Mouse (Mus musculus): ENCODE results near the gene Mtch2. TPM values are rescaled to one million over a fixed set of nuclear protein-coding genes. Genes with fewer than 3 reads are reported as not detected.
"Not testable (repeated sequence)": the region's sequence is repeated elsewhere in the genome, so short reads cannot be mapped to it uniquely, and the experiment has no call there.

Mtch2 gene
- polyA plus RNA-seq, 1 experiment from 2014 or later: 227 TPM

- Histone ChIP-seq H3K9me3 (ENCODE audit: control insufficient read depth, low read length) (no peaks in the 10 kb centered on the region), H3K4me3 (ENCODE audit: low read depth, low read length) (peak overlapping the region; percentile 55; the same call in 1 of the 2 replicates), H3K27ac (replicated peaks; ENCODE audit: low read depth, low read length) (no peak overlapping the region), H3K9ac (ENCODE audit: low read length) (no peak overlapping the region), H3K4me1 (ENCODE audit: control insufficient read depth, insufficient read depth, low read length) (peaks cover 3% of the 10 kb centered on the region), H3K4me2 (ENCODE audit: low read depth, severe bottlenecking) (peak overlapping the region; percentile 95), H3K27me3 (ENCODE audit: control insufficient read depth, insufficient read depth, low read length) (peaks cover 52% of the 10 kb centered on the region), H3K36me3 (ENCODE audit: control insufficient read depth, insufficient read depth, low read length) (no peaks in the 10 kb centered on the region)
- DNase-seq (ENCODE audit: low spot score): no peak
- no peak for ATAC-seq (ENCODE audit: insufficient number of reproducible peaks, low FRiP score, low TSS enrichment, low read depth)
- WGBS: 44% methylated on average over 6 of the region's 6 CpGs
Measured at GRCm38 (mm10) chr2:90886436-90886835, 39.5 kb downstream of the Mtch2 start.

GRCm38 (mm10) chr2:90887627-90888026 lies 40.7 kb downstream of the Mtch2 start:
- Histone ChIP-seq H3K4me1 (ENCODE audit: control insufficient read depth, insufficient read depth, low read length) (peaks cover 3% of the 10 kb centered on the region), H3K9ac (ENCODE audit: low read length) (no peak overlapping the region), H3K4me2 (ENCODE audit: low read depth, severe bottlenecking) (no peak overlapping the region), H3K27ac (replicated peaks; ENCODE audit: low read depth, low read length) (no peak overlapping the region), H3K36me3 (ENCODE audit: control insufficient read depth, insufficient read depth, low read length) (no peaks in the 10 kb centered on the region), H3K4me3 (ENCODE audit: low read depth, low read length) (no peak overlapping the region), H3K27me3 (ENCODE audit: control insufficient read depth, insufficient read depth, low read length) (peaks cover 52% of the 10 kb centered on the region), H3K9me3 (ENCODE audit: control insufficient read depth, low read length) (no peaks in the 10 kb centered on the region)
- WGBS: 72% methylated on average over 5 of the region's 5 CpGs
- DNase-seq (ENCODE audit: low spot score) (no peak), ATAC-seq (ENCODE audit: insufficient number of reproducible peaks, low FRiP score, low TSS enrichment, low read depth) (no peak)

GRCm38 (mm10) chr2:90889550-90890548 lies 42.9 kb downstream of the Mtch2 start:
- peak; percentile 75 for DNase-seq (ENCODE audit: low spot score)

GRCm38 (mm10) chr2:90893673-90894298 lies 46.8 kb downstream of the Mtch2 start:
- Histone ChIP-seq H3K27ac (replicated peaks; ENCODE audit: low read depth, low read length) (no peak overlapping the region), H3K9me3 (ENCODE audit: control insufficient read depth, low read length) (no peaks in the 10 kb centered on the region), H3K4me2 (ENCODE audit: low read depth, severe bottlenecking) (no peak overlapping the region), H3K4me3 (ENCODE audit: low read depth, low read length) (no peak overlapping the region), H3K4me1 (ENCODE audit: control insufficient read depth, insufficient read depth, low read length) (no peaks in the 10 kb centered on the region), H3K9ac (ENCODE audit: low read length) (no peak overlapping the region), H3K36me3 (ENCODE audit: control insufficient read depth, insufficient read depth, low read length) (peaks cover 8% of the 10 kb centered on the region), H3K27me3 (ENCODE audit: control insufficient read depth, insufficient read depth, low read length) (peaks cover 10% of the 10 kb centered on the region)
- no peak for ATAC-seq (ENCODE audit: insufficient number of reproducible peaks, low FRiP score, low TSS enrichment, low read depth)
- 95% methylated on average over 6 of the region's 6 CpGs for WGBS
- DNase-seq (ENCODE audit: low spot score): no peak

More at GRCm38 (mm10) chr2:90889550-90890548, 42.9 kb downstream of the Mtch2 start:
- H3K27ac ChIP-seq (replicated peaks; ENCODE audit: low read depth, low read length): no peak overlapping the region
- H3K4me1 ChIP-seq (ENCODE audit: control insufficient read depth, insufficient read depth, low read length): peaks cover 3% of the 10 kb centered on the region
- peak; percentile 75 for ATAC-seq (ENCODE audit: insufficient number of reproducible peaks, low FRiP score, low TSS enrichment, low read depth)
- peak overlapping the region; percentile 63 for H3K9ac ChIP-seq (ENCODE audit: low read length)
- peaks cover 2% of the 10 kb centered on the region for H3K36me3 ChIP-seq (ENCODE audit: control insufficient read depth, insufficient read depth, low read length)
- peak overlapping the region; percentile 73 for H3K4me2 ChIP-seq (ENCODE audit: low read depth, severe bottlenecking)
- H3K4me3 ChIP-seq (ENCODE audit: low read depth, low read length): peak overlapping the region; percentile 45
- no peaks in the 10 kb centered on the region for H3K9me3 ChIP-seq (ENCODE audit: control insufficient read depth, low read length)
- peaks cover 48% of the 10 kb centered on the region for H3K27me3 ChIP-seq (ENCODE audit: control insufficient read depth, insufficient read depth, low read length)
- 3% methylated on average over 130 of the region's 133 CpGs for WGBS

- H3K9ac ChIP-seq (ENCODE audit: low read length); H3K4me2 ChIP-seq (ENCODE audit: low read depth, severe bottlenecking); H3K36me3 ChIP-seq (ENCODE audit: control insufficient read depth, insufficient read depth, low read length); H3K9me3 ChIP-seq (ENCODE audit: control insufficient read depth, low read length); DNase-seq (ENCODE audit: low spot score); ATAC-seq (ENCODE audit: insufficient number of reproducible peaks, low FRiP score, low TSS enrichment, low read depth); H3K27ac ChIP-seq (replicated peaks; ENCODE audit: low read depth, low read length); H3K4me1 ChIP-seq (ENCODE audit: control insufficient read depth, insufficient read depth, low read length); H3K4me3 ChIP-seq (ENCODE audit: low read depth, low read length); H3K27me3 ChIP-seq (ENCODE audit: control insufficient read depth, insufficient read depth, low read length): not testable (repeated sequence)
- WGBS: 92% methylated on average over 3 of the region's 3 CpGs
Measured at GRCm38 (mm10) chr2:90894299-90894677, 47.3 kb downstream of the Mtch2 start.

GRCm38 (mm10) chr2:90903398-90903797 lies 56.4 kb downstream of the Mtch2 start:
- DNase-seq (ENCODE audit: low spot score) (no peak), ATAC-seq (ENCODE audit: insufficient number of reproducible peaks, low FRiP score, low TSS enrichment, low read depth) (no peak)
- Histone ChIP-seq H3K4me2 (ENCODE audit: low read depth, severe bottlenecking) (peak overlapping the region; percentile 68), H3K27ac (replicated peaks; ENCODE audit: low read depth, low read length) (no peak overlapping the region; the same call in 1 of the 2 replicates), H3K36me3 (ENCODE audit: control insufficient read depth, insufficient read depth, low read length) (peaks cover 2% of the 10 kb centered on the region; the same call in 1 of the 2 replicates), H3K4me1 (ENCODE audit: control insufficient read depth, insufficient read depth, low read length) (peaks cover 3% of the 10 kb centered on the region; the same call in 1 of the 2 replicates), H3K9ac (ENCODE audit: low read length) (peak overlapping the region; percentile 94), H3K27me3 (ENCODE audit: control insufficient read depth, insufficient read depth, low read length) (no peaks in the 10 kb centered on the region), H3K9me3 (ENCODE audit: control insufficient read depth, low read length) (no peaks in the 10 kb centered on the region), H3K4me3 (ENCODE audit: low read depth, low read length) (peak overlapping the region; percentile 94)
- 96% methylated on average over 2 of the region's 2 CpGs for WGBS

GRCm38 (mm10) chr2:90904076-90904855 lies 57.3 kb downstream of the Mtch2 start, which contains the start of the genes Kbtbd4 and Ndufs3:
Gene Kbtbd4, plus strand, starts transcription at chr2:90904740.
Gene Ndufs3, minus strand, starts transcription at chr2:90904827.
- Histone ChIP-seq H3K4me2 (ENCODE audit: low read depth, severe bottlenecking) (peak within 1 kb of the TSS; percentile 68), H3K9ac (ENCODE audit: low read length) (peak within 1 kb of the TSS; percentile 94), H3K9me3 (ENCODE audit: control insufficient read depth, low read length) (no peaks in the 10 kb centered on the region), H3K4me3 (ENCODE audit: low read depth, low read length) (peak within 1 kb of the TSS; percentile 94), H3K27ac (replicated peaks; ENCODE audit: low read depth, low read length) (peak within 1 kb of the TSS; percentile 80), H3K27me3 (ENCODE audit: control insufficient read depth, insufficient read depth, low read length) (no peaks in the 10 kb centered on the region), H3K36me3 (ENCODE audit: control insufficient read depth, insufficient read depth, low read length) (no peaks in the 10 kb centered on the region; the same call in 1 of the 2 replicates), H3K4me1 (ENCODE audit: control insufficient read depth, insufficient read depth, low read length) (peaks cover 3% of the 10 kb centered on the region; the same call in 1 of the 2 replicates)
- DNase-seq (ENCODE audit: low spot score) (peak; percentile 96), ATAC-seq (ENCODE audit: insufficient number of reproducible peaks, low FRiP score, low TSS enrichment, low read depth) (peak; percentile 90)
- under 1% methylated on average over 42 of the region's 43 CpGs for WGBS
